Comparison of ENCODE assay signal across 10 mouse cellular contexts in genomic region chr10:27127454-27127853, GRCm38 (mm10).
DNase-seq lines count a peak whose midpoint lies in the region; ATAC-seq and TF ChIP-seq lines count a peak whose summit lies in the region.
"Had no signal": no experiment of that assay in that cellular context is flagged by ENCODE, and none has a peak within 500 bp of the region (broad histone marks: within the 10 kb centered on the region; RNA-seq: fewer than 3 reads in every experiment).

No protein-coding gene starts in this region.

- no peaks in the 10 kb centered on the region for H3K79me2 ChIP-seq in heart, adult 2 months (replicated peaks; ENCODE audit: control insufficient read depth, insufficient read depth, low read length)

- WGBS in heart, adult 2 months: 40% methylated on average over 2 of the region's 2 CpGs
- 72% methylated on average over 2 of the region's 2 CpGs for WGBS in liver, embryonic 11.5 days

- H3K27ac ChIP-seq in heart, adult 2 months: peak overlapping the region; percentile 51
- H3K27ac ChIP-seq in liver, embryonic 11.5 days (ENCODE audit: low read depth, low read length): no peak overlapping the region
- H3K27ac ChIP-seq: kidney, embryonic 15.5 days; liver, embryonic 12.5 days had no signal

- no peak overlapping the region for H3K4me2 ChIP-seq in liver, embryonic 11.5 days
- H3K4me2 ChIP-seq: kidney, embryonic 15.5 days; liver, embryonic 12.5 days had no signal

- DNase-seq in heart, adult 2 months: peak; percentile 22 to 40
- DNase-seq in heart, postnatal 25 days (ENCODE audit: low spot score): no peak
- DNase-seq in cerebellum, adult 11 months: peak; percentile 1
- DNase-seq in cerebellum, postnatal 25 days: peak; percentile 56 to 71
- DNase-seq in heart, postnatal 14 days: peak; percentile 7 to 18
- DNase-seq in kidney, adult 8-10 months: no peak
- DNase-seq in kidney, adult 11 months: no peak
- DNase-seq in liver, embryonic 11.5 days (ENCODE audit: low spot score): no peak

- no peak for ATAC-seq in liver, embryonic 11.5 days (replicated peaks; ENCODE audit: low FRiP score)
- ATAC-seq: liver, embryonic 12.5 days had no signal

- H3K9me3 ChIP-seq in liver, embryonic 11.5 days (ENCODE audit: control insufficient read depth, low read length): no peaks in the 10 kb centered on the region
- H3K9me3 ChIP-seq: kidney, embryonic 15.5 days; liver, embryonic 12.5 days had no signal

- TF ChIP-seq POLR2A in heart, adult 2 months (IDR thresholded peaks at IDR 0.05; ENCODE audit: insufficient read depth, low read depth, low read length): no peak

- TF ChIP-seq EP300 in heart, adult 2 months (IDR thresholded peaks at IDR 0.05; ENCODE audit: insufficient read depth, low read depth, low read length): peak; percentile 64; the same call in 1 of the 2 replicates

- no peaks in the 10 kb centered on the region for H3K27me3 ChIP-seq in heart, adult 2 months (ENCODE audit: control insufficient read depth, insufficient read depth, low read length)
- no peaks in the 10 kb centered on the region for H3K27me3 ChIP-seq in liver, embryonic 11.5 days (replicated peaks; ENCODE audit: control insufficient read depth, insufficient read depth, low read length)
- H3K27me3 ChIP-seq: kidney, embryonic 15.5 days; liver, embryonic 12.5 days had no signal

- no peaks in the 10 kb centered on the region for H3K4me1 ChIP-seq in heart, adult 2 months (ENCODE audit: control insufficient read depth, insufficient read depth, low read length)
- no peaks in the 10 kb centered on the region for H3K4me1 ChIP-seq in liver, embryonic 11.5 days (replicated peaks; ENCODE audit: control insufficient read depth, insufficient read depth, low read length)
- H3K4me1 ChIP-seq: kidney, embryonic 15.5 days; liver, embryonic 12.5 days had no signal

- peaks cover 5% of the 10 kb centered on the region for H3K36me3 ChIP-seq in heart, adult 2 months (ENCODE audit: control insufficient read depth, insufficient read depth, low read length)
- H3K36me3 ChIP-seq in liver, embryonic 11.5 days (ENCODE audit: control insufficient read depth, insufficient read depth, low read length): no peaks in the 10 kb centered on the region
- H3K36me3 ChIP-seq: kidney, embryonic 15.5 days; liver, embryonic 12.5 days had no signal

- no peak overlapping the region for H3K4me3 ChIP-seq in heart, adult 2 months
- no peak overlapping the region for H3K4me3 ChIP-seq in liver, embryonic 11.5 days (ENCODE audit: low read depth, low read length)
- H3K4me3 ChIP-seq: kidney, embryonic 15.5 days; liver, embryonic 12.5 days had no signal

- no peak for TF ChIP-seq CTCF in heart, adult 2 months (IDR thresholded peaks at IDR 0.05)

- intact Hi-C loops in heart, adult 2 months (cut with DNase I): no loop called here
- intact Hi-C loops in heart, postnatal 25 days (cut with DNase I): no loop called here
- intact Hi-C loops in heart, postnatal 14 days (cut with DNase I): no loop called here

- no peak overlapping the region for H3K9ac ChIP-seq in heart, adult 2 months (ENCODE audit: low read depth, low read length)
- no peak overlapping the region for H3K9ac ChIP-seq in liver, embryonic 11.5 days (ENCODE audit: low read depth, low read length)
- H3K9ac ChIP-seq: kidney, embryonic 15.5 days; liver, embryonic 12.5 days had no signal

Comparison
In these comparisons a context has a peak if more than half of its experiments do, and no peak if none do; other contexts are left out.
1. DNase-seq: peak in heart, adult 2 months (2 of 2), cerebellum, adult 11 months (single experiment), cerebellum, postnatal 25 days (2 of 2) and heart, postnatal 14 days (2 of 2); none in heart, postnatal 25 days (single experiment), kidney, adult 8-10 months (0 of 2), kidney, adult 11 months (single experiment) and liver, embryonic 11.5 days (single experiment).